Mouse (Mus musculus) heart, adult 9 months (tissue): ENCODE data around the gene Sla2.
"Not testable (repeated sequence)": the region's sequence is repeated elsewhere in the genome, so short reads cannot be mapped to it uniquely, and the experiment has no call there.

ENCODE experiments used
- DNase-seq, 2 experiments: peaks; one replicate each; pipeline ENCODE4 v3.0.0; 2022; ENCODE audit warnings: low spot score in 2 of 2

Gene Sla2

GRCm38 (mm10) chr2:156840301-156841027 is 46.5 kb downstream of the Sla2 start:
- DNase-seq = no peak

- peak; percentile 23 to 64 for DNase-seq
Observed at GRCm38 (mm10) chr2:156839319-156840191, 47.4 kb downstream of the Sla2 start, which contains the start of gene Tgif2. TSS of gene Tgif2 (plus strand) at chr2:156840007.

GRCm38 (mm10) chr2:156838839-156839238 is 48.2 kb downstream of the Sla2 start:
- no peak for DNase-seq

GRCm38 (mm10) chr2:156834336-156834735 is 52.7 kb downstream of the Sla2 start:
- DNase-seq = no peak

GRCm38 (mm10) chr2:156825128-156825527 is 61.9 kb downstream of the Sla2 start:
- DNase-seq = not testable (repeated sequence)
